Mouse (Mus musculus) gonadal fat pad, adult 2 months (tissue): ENCODE data around the gene Kcnj6. TPM values are rescaled to one million over a fixed set of nuclear protein-coding genes. Genes with fewer than 3 reads are reported as not detected.

Source experiments
- DNase-seq: peaks from one replicate; pipeline ENCODE4 v3.0.0-alpha.2; 2012; ENCODE audit warnings: low read depth
- polyA plus RNA-seq: library from polyadenylated mRNA; depleted of rRNA; stranded (reverse); fragments of >200 nt; gene quantifications from 2 replicates; pipeline ENCODE4 v1.2.3, GENCODE M21; 2012; rRNA removed

Gene Kcnj6
- polyA plus RNA-seq: 0.10 TPM in 1 of 2 replicates, not detected in the other

DNA sequence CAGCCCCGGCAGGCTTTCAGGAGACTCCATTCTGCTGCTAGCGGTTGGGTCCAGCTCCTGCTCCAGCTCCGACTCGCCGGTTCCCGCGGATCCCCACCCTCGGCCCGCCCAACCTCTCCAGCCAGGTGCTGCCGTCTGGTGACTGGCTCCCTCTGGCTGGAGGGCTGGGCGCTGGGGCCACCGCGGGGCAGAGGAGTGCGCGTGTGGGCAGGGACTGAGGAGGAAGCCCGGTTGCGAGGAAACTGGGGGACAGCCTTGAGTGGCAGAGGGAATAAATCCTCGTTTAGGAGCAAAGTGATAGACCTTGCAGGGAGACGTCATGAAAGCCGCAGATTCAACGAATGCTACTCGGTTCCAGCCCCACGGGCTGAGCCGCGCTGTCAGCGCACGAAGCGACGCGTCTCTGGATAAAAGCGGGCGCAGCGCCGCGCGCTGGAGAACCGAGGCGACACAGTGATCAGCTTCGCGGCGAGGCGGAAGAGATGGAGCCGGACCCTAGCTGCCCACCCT is at the start of gene Kcnj6:
Gene Kcnj6 (minus strand): TSS at position 362 of the 510 bp plus-strand sequence.
- no peak for DNase-seq

GRCm38 (mm10) chr16:95009937-95010336 is 12.4 kb upstream of the Kcnj6 start:
- no peak for DNase-seq

DNA sequence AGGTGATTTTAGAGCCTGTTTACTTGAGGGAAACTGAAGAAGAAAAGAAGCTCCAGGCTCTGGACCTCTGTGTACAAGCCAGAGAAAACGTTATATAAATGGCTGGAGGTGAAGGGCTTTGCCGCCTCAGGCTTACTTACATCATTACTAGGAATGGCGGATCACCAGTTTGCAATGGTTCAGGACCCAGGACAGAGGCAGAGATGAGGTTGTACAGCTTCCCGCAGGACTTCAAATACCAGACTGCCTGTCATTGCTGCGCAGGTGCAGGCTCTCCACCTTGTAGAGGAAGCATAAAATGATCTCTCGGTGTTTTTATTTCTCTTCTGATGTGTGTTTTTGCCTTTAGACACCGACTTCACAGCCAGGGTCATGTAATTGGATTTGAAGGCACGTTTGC is 7.1 kb upstream of the Kcnj6 start:
- no peak for DNase-seq

DNA sequence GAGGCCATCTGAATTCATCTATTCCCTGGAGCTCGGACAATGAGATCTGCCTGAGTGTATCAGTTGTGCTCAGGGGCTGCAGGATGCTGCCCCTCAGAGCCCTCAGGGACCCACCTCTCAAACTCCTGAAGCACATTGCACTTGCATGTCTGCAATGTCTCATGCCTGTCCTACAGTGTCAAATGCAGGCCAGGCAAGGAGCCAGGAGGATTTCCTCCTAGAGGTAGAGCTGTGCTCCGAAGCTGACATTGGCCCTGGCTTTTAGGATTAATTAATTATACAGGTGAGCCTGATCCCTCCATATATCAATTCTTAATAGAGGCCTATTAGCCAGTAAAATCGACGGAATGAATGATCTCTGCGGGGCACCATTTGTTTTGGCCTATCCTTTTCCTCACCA is 2.0 kb upstream of the Kcnj6 start:
- no peak for DNase-seq

- DNase-seq: no peak
These were observed 1.5 kb upstream of the Kcnj6 start for GRCm38 (mm10) chr16:94999019-94999418.

DNA sequence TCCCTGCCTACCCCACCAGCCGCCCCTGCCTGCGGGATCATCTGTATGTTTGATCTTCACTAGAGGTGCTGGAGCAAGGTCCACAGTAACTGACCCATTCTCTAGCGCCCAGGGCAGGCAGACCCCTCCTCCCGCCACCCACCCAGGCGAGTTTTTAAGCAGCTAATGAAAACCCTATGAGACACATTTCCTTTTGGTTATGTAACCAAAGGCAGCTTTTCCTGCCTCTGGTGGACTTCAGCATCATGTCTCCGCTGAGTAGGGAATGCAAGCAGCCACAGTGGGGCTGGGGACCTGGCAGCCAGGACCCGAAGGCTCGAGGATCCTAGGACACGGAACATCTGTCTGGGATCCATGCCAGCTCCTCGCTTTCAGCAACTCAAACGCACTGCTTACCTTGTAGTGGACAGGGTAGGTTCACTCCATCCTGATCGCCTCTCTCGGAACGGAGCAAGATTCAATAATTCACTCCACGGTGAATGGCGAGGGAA is 665 bp downstream of the Kcnj6 start:
- DNase-seq: no peak

- no peak for DNase-seq
These were observed 1.9 kb downstream of the Kcnj6 start for GRCm38 (mm10) chr16:94995542-94996131.

- no peak for DNase-seq
These were observed 2.6 kb downstream of the Kcnj6 start for GRCm38 (mm10) chr16:94994924-94995323.

GRCm38 (mm10) chr16:94994148-94994547 is 3.4 kb downstream of the Kcnj6 start:
- no peak for DNase-seq

DNA sequence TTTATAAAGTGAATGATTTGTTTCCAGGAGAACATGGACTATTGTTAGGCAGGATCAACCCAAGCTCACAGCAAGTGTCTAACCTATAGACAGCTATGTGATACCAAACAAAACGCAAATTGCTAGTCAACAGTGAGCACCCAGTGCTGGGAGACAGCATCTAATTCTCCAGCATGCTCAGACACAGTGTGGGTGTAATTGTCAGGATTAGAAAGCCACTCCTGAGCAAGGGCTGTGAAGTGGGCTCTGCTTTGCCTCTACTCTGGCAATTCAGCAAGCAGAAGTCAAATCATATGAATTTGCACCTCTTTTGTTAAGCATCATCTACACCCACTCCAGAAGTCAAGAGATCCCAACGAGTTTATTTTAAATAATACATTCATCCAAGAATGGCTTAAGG is 7.4 kb downstream of the Kcnj6 start:
- DNase-seq: no peak

GRCm38 (mm10) chr16:94986731-94987130 is 10.8 kb downstream of the Kcnj6 start:
- no peak for DNase-seq

- DNase-seq: no peak
These were observed 13.2 kb downstream of the Kcnj6 start for GRCm38 (mm10) chr16:94984263-94984662.

- DNase-seq: no peak
These were observed 17.1 kb downstream of the Kcnj6 start for GRCm38 (mm10) chr16:94980374-94980773.

GRCm38 (mm10) chr16:94979499-94979898 is 18.0 kb downstream of the Kcnj6 start:
- no peak for DNase-seq

DNA sequence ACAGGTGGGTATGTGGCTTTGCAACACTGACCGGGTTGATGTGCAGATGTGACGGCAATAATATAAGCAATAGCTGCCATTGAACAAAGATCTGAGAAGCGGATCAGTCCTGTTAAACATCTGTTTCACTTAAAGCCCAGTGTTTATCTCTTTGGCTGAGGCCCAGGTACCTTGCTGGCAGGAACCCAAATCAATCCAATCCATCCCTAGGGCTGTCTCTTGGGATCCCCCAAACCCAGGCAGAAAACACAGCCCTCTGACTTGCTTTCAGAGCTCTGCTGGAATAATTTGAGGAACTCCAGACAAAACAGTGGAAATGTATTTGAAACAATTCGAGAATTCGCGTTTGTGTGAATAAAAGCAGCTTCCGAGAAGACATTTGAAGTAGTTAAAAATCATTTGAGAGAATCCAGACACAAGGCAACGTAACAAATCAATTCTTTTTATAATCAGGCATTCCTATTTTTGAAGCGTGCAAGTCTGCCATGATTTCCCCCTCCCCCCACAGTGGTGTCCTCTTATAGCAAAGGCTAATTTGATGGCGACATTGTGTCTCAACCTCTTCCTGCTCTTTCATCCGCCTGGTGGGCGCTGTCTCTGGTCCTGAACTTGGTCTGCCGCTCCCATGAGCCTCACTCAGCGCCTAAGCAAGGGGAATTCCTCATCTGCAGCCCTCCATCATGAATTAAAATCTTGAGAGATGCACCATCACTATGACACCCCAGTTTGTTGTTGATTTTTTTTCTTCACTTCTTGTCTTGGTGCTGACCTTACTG is 25.2 kb downstream of the Kcnj6 start:
- DNase-seq: no peak

DNA sequence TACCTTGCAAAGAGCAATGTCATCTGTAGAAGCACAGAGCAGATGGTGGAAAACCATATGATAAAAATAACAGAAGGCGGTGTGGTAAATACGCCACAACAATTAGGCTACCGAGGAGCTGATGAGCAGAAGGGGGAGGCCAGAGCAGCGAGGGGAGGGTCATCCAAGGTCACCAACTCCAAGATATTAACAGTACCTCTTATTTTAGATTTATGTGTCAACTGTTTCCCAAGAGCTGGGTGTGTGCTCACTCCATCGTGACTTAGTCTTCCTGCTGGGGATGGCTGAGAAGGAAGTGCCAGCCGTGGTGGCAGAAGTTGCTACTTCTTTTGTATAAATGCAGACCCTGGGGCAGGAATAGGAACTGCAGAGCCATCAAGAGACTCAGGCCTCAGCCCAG is 28.6 kb downstream of the Kcnj6 start:
- DNase-seq: no peak

DNA sequence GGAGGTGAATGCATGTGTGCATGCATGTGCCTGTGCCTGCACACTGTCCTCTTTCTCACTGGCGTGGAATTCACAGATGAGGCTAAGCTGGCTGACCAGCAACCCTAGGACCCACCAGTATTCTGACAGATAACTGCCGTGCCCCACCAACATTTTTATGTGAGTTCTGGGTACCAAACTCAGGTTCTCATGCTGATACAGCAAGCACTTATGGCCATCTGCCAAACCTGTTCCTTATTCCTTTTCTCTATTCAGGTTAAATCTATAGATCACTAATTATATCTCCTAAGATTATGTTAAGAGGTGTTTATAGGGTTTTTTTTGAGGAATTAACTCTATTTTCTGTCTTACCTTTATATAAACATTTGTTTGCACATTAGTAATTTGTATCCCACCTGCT is 29.0 kb downstream of the Kcnj6 start:
- no peak for DNase-seq

- no peak for DNase-seq
These were observed 40.2 kb downstream of the Kcnj6 start for GRCm38 (mm10) chr16:94957156-94957828.

DNA sequence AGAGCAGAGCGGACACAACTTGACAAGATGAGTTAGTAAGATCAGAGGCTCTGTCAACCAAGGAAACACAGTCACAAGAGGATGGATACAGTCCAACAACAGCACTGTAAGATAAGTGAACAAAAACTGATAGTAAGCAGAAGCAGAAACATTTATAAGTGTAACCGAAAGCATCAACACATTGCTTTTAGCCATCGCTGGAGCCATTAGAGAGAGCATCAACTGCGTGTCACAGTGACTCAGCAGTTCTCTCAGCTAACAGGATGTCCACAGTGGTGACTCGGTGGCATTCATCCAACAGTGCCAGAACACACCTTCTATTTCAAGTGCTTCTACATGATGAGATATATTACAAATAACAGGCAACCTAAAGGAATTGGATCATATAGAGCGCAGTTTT is 41.1 kb downstream of the Kcnj6 start:
- DNase-seq: no peak

- DNase-seq: no peak
These were observed 44.2 kb downstream of the Kcnj6 start for GRCm38 (mm10) chr16:94953294-94953693.

DNA sequence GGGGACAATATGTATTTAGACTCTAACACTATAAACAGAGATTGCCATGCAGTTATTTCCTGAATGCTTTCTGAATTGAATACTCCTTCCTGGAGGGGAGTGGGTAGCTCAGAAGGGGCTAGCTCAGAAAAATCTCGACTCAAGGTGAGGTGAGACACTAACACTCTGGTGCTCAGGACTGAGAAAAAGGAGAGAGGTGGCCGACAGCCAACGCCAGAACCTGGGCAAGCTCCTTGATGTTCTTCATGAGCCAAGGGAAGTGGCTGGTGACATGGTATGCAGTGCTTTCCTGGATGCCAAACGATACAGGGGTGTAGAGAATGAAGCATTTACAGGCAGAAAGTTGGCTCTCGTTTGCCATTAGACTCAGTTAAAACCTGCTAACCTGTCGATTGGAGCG is 48.3 kb downstream of the Kcnj6 start:
- no peak for DNase-seq

DNA sequence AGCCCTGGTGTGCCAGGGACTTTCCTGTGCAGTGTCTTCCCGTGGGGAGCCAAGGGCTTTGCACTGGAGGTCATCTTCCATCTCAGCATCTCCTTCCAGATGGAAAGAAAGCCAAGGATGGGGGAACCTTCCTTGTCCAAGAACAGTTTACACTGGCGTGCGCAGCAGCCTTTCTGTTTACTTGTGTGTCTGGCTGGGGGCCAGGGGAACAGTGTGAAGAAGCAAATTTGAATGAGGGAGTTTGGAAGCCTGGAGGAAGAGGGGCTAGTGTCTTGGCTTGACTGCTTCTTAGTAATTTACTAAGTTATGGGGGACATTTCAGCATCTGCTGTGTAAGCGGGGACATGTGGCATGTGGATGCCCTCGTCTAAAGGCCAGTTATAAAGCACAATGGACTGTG is 50.7 kb downstream of the Kcnj6 start:
- no peak for DNase-seq

DNA sequence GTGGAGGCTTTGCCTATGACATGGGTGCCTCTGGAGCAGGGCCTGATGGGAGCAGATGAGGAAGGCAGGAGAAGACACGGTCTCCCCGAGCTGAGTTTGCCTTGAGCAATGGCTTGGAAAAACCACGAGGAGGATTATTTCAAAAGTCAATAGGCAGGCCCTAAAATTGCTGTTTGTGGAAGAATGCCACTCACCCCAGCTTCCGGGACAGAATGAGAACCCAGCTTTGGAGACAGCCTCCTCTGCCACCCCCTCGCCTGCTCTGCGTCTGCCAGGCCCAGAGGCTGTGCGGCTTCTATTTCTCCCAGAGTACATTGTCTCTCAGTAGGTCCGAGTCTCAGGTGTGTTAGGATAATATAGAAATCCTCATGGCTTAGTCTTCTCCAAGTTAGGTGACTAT is 64.8 kb downstream of the Kcnj6 start:
- no peak for DNase-seq
